Mouse (Mus musculus) embryonic facial prominence, embryonic 11.5 days (tissue): Measurements from ENCODE around the gene Ccni. TPM values are rescaled to one million over a fixed set of nuclear protein-coding genes. Genes with fewer than 3 reads are reported as not detected.

Experiments
- ATAC-seq: fragments of 200-750 bp; cut with Nextera tagmentation; replicated peaks from 2 replicates; pipeline ENCODE4 v1.8.0; 2017; ENCODE audit warnings: low read depth; ENCODE audit not compliant: insufficient number of reproducible peaks, low FRiP score, low TSS enrichment
- DNase-seq: peaks from one replicate; pipeline ENCODE4 v3.0.0-alpha.2; 2015; ENCODE audit warnings: low spot score
- H3K27ac ChIP-seq: fragments of 300-500 bp; sonication (generic); replicated peaks from 2 replicates; pipeline ENCODE4 v1.5.1; 2014; ENCODE audit warnings: mild to moderate bottlenecking, low read depth, low read length, control low read depth
- H3K27me3 ChIP-seq: fragments of 300-500 bp; sonication (generic); 2 replicates; pipeline ENCODE4 v1.6.1; 2014; ENCODE audit warnings: mild to moderate bottlenecking, low read length, moderate library complexity, mixed read lengths; ENCODE audit not compliant: control insufficient read depth, insufficient read depth
- H3K36me3 ChIP-seq: fragments of 300-500 bp; sonication (generic); replicated peaks from 2 replicates; pipeline ENCODE4 v1.6.1; 2014; ENCODE audit warnings: low read depth, mild to moderate bottlenecking, low read length, moderate library complexity, mixed read lengths; ENCODE audit not compliant: control insufficient read depth, insufficient read depth
- H3K4me1 ChIP-seq: fragments of 300-500 bp; sonication (generic); 2 replicates; pipeline ENCODE4 v1.6.1; 2014; ENCODE audit warnings: low read length, mixed read lengths; ENCODE audit not compliant: control insufficient read depth, insufficient read depth
- H3K4me2 ChIP-seq: fragments of 300-500 bp; sonication (generic); 2 replicates; pipeline ENCODE4 v1.6.1; 2014; ENCODE audit warnings: low read depth, mild to moderate bottlenecking, control low read depth, low read length, moderate library complexity
- H3K4me3 ChIP-seq: fragments of 300-500 bp; sonication (generic); 2 replicates; pipeline ENCODE4 v1.5.1; 2014; ENCODE audit warnings: low read depth, low read length, control low read depth
- H3K9ac ChIP-seq: fragments of 300-500 bp; sonication (generic); replicated peaks from 2 replicates; pipeline ENCODE4 v1.6.1; 2014; ENCODE audit warnings: mild to moderate bottlenecking, control low read depth, low read length
- H3K9me3 ChIP-seq: fragments of 300-500 bp; sonication (generic); replicated peaks from 2 replicates; pipeline ENCODE4 v1.6.1; 2016; ENCODE audit warnings: mild to moderate bottlenecking, low read length, inconsistent platforms, mixed read lengths; ENCODE audit not compliant: control insufficient read depth
- WGBS: fragments of 180-500 bp; shearing (Covaris S2); extraction: QIAGEN DNeasy Blood & Tissue Kit; methylation state at CpG from one replicate; pipeline ENCODE4 v1.1.7; 2014; 5-methylcytosine and 5-hydroxymethylcytosine counted together
- polyA plus RNA-seq: library from polyadenylated mRNA; unstranded; fragments of >200 nt; fragmentation: Nextera tagmentation; extraction: Ambion mirVana; gene quantifications from 2 replicates; pipeline ENCODE4 v1.2.1, GENCODE M21; 2014

The Ccni gene
- polyA plus RNA-seq, 1 experiment from 2014 or later = 167 TPM

DNA sequence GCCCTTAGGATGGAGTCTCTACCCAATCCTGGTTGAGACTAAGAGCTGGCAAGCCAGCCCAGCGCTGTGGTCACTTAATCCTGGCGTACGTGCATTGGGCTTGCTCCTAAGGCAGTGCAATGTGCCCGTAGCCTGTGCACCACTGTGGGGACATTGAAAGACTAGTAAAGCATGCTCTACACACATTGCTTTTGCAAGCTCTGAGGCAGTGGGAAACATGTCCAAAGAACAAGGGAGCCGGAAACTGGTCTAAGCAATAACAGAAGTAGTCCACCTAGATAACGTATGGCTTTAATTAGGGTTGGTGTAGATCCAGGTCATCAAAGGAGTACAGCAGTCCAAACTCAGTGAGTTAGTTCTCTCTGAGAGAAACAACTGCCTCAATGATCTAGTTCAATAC lies 37.6 kb downstream of the Ccni start:
- Histone ChIP-seq H3K27me3 (no peaks in the 10 kb centered on the region), H3K9ac (no peak overlapping the region), H3K36me3 (peaks cover 13% of the 10 kb centered on the region), H3K4me3 (no peak overlapping the region), H3K27ac (0 out of 2 replicates have a peak overlapping the region, but pooled peaks have one; percentile 41), H3K9me3 (no peaks in the 10 kb centered on the region), H3K4me2 (no peak overlapping the region), H3K4me1 (no peaks in the 10 kb centered on the region)
- DNase-seq (peak; percentile 68), ATAC-seq (0 out of 2 replicates have a peak, but pooled peaks have one; percentile 23)
- WGBS = 60% methylated on average over 6 of the region's 6 CpGs

DNA sequence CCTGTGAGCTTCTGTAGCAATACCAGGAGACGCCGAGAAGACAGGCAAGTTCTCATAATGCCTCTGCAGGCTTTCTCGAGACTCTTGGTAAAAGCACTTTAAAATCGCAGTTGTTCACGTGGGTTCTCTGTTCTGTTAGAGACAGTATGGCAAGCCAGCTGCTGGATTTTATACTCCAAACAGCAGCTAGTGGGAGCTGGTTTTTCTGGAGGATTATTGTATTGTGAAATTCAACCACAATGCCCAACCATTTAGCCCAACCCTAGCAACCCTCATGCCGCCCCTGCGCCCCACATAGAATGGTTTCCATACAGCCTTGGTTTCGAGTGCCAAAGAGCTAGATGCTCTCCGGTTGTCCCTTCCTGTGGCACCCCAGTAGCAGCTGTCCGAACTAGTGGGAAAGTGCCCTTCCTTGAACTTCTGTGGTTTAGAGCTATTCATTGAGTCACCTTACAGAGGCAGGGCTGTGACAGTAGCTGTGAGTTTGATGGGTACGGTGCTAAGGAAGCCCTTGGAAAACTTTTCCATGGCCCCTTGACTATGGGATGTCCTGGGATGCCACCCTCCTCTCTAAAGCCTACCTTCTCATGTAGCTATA lies 38.3 kb downstream of the Ccni start:
- Histone ChIP-seq H3K9me3 (no peaks in the 10 kb centered on the region), H3K27ac (0 out of 2 replicates have a peak overlapping the region, but pooled peaks have one; percentile 41), H3K36me3 (peaks cover 13% of the 10 kb centered on the region), H3K4me3 (no peak overlapping the region), H3K4me1 (no peaks in the 10 kb centered on the region), H3K27me3 (no peaks in the 10 kb centered on the region), H3K4me2 (no peak overlapping the region), H3K9ac (no peak overlapping the region)
- DNase-seq (no peak), ATAC-seq (no peak)
- WGBS = 92% methylated on average over 11 of the region's 11 CpGs

DNA sequence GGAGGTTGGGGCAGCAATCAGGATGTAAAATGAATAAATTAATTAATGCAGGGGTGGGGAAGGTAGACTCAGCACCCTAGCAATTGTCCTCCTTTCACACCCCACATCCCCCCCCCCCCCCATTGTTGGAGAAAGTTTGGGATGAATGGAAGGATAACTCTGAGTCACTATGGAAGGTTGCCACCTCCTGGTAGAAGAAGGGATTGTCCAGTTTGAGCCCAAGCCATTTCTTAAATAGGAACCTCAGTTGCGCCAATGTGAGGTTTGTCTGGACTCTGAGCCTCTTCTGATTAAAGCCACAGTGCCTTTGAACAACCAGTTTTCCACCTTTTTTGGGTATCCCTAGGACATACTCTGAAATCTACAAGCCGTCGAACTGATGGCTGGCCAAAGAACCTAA lies 42.8 kb downstream of the Ccni start:
- H3K4me3 ChIP-seq = no peak overlapping the region
- H3K4me1 ChIP-seq = no peaks in the 10 kb centered on the region
- H3K9ac ChIP-seq = no peak overlapping the region
- H3K27ac ChIP-seq = no peak overlapping the region
- ATAC-seq (no peak), DNase-seq (peak; percentile 78)
- no peaks in the 10 kb centered on the region for H3K27me3 ChIP-seq
- no peak overlapping the region for H3K4me2 ChIP-seq
- no peaks in the 10 kb centered on the region for H3K9me3 ChIP-seq
- peaks cover 12% of the 10 kb centered on the region for H3K36me3 ChIP-seq
- 89% methylated on average over 3 of the region's 3 CpGs for WGBS

DNA sequence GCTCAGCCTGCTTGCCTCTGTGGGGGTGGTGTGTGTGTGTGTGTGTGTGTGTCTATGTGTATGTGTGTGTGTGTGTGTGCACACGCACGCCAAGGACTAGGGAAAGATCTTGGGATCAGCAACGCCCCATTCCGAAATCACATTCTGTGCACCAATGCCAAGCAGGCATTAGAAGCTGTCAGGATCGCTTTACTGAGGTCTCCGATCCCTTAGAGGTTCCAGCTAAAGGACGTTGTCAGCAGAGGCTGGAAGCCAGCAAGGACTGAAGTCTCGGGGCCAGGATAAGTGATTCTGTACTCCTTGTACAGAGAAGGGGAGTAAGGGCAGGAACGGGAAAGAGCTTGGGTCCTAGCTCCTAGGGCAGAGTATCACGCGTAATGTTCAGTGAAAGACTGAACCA lies 51.9 kb downstream of the Ccni start:
- H3K4me3 ChIP-seq = no peak overlapping the region
- no peak for DNase-seq
- H3K4me2 ChIP-seq = no peak overlapping the region
- H3K36me3 ChIP-seq = peaks cover 5% of the 10 kb centered on the region
- 90% methylated on average over 11 of the region's 11 CpGs for WGBS
- no peak for ATAC-seq
- no peaks in the 10 kb centered on the region for H3K9me3 ChIP-seq
- no peaks in the 10 kb centered on the region for H3K27me3 ChIP-seq
- no peak overlapping the region for H3K9ac ChIP-seq
- no peaks in the 10 kb centered on the region for H3K4me1 ChIP-seq
- no peak overlapping the region for H3K27ac ChIP-seq

DNA sequence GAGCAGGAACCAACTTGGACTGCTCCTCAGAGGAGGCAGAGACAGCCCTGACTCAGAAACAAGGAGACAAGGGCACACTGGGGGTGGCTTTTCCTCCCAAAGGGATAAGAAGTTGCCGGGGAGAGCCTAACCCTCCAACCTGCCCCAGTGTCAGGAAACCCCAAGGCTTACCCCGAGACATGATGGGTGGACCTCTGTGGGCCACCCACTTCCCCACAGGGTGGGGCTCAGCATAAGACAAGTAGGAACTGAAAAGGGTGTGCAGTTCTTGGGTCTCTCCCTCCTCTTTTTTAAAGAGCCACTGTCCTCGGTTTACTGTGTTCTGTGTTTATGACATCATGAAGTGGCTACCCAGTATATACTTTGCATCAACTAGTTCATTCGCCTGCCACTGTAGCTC lies 53.8 kb downstream of the Ccni start:
- Histone ChIP-seq H3K9me3 (no peaks in the 10 kb centered on the region), H3K36me3 (peaks cover 2% of the 10 kb centered on the region; the same call in 1 of the 2 replicates), H3K4me3 (no peak overlapping the region), H3K4me1 (no peaks in the 10 kb centered on the region), H3K4me2 (no peak overlapping the region), H3K9ac (no peak overlapping the region), H3K27ac (no peak overlapping the region), H3K27me3 (no peaks in the 10 kb centered on the region)
- ATAC-seq (0 out of 2 replicates have a peak, but pooled peaks have one; percentile 13), DNase-seq (no peak)
- WGBS = 81% methylated on average over 4 of the region's 4 CpGs

DNA sequence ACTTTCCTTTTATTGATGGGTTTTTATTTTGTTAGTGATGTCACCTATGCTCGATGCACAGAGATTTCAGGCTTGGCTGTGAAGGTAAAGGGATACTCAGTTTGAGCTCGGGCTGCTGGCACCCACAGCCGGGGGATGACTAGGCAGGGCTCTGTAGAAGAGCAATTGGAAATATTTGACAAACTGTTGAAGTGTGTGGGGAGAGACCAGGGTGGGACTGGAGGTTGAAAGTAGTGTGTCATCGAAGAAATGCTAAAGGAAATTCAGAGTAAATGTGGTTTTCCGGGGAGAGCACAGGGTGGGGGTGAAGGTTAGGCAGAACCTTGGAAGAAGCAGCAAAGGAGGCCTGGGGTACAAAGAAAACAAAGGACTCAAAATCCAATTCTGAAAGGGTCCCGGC lies 54.3 kb downstream of the Ccni start:
- Histone ChIP-seq H3K4me2 (no peak overlapping the region), H3K27ac (no peak overlapping the region), H3K9me3 (no peaks in the 10 kb centered on the region), H3K4me3 (no peak overlapping the region), H3K36me3 (peaks cover 2% of the 10 kb centered on the region; the same call in 1 of the 2 replicates), H3K4me1 (no peaks in the 10 kb centered on the region), H3K9ac (no peak overlapping the region), H3K27me3 (no peaks in the 10 kb centered on the region)
- ATAC-seq (no peak), DNase-seq (no peak)
- 68% methylated on average over 6 of the region's 6 CpGs for WGBS

DNA sequence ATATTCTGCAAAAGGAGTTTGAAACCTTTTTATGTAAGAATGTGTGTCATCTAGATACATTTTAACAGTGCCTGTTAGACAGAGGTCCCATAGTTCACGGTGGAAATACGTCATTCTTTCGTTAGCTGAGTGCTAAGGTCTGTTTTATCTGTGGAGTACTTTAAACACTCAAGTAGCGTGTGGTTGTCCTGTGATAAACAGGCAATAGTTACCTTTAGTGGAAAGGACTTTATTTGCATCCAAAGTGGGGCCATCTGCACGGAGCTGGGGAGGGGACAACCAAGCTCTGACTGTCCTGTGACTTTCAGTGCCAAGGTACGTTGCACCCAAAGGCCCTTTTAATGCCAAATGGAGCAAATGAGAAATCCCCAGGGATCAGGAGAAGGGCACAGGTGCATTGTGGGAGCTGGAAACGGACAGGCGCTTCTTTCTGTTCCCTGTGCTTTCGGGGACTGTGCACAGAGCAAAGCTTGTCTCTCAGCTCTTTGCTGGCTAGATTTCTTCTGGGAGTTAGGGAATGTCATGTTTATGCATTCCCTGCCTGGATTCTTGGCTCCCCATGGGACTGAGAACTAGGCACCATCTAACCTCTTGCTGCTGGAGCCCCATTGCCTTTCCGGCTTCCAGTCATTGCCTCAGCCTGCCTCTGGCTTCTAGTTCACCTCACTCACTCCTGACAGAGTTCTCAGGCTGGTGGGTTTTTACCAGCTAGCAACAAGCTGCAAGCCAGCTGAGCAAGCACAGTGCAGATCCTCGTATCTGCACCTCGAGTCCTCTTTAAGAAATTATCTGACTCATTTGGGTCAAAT lies 56.1 kb downstream of the Ccni start:
- WGBS = 75% methylated on average over 12 of the region's 12 CpGs
- peaks cover 2% of the 10 kb centered on the region; the same call in 1 of the 2 replicates for H3K36me3 ChIP-seq
- no peak overlapping the region for H3K9ac ChIP-seq
- no peak for ATAC-seq
- DNase-seq = no peak
- no peak overlapping the region for H3K4me2 ChIP-seq
- H3K27me3 ChIP-seq = no peaks in the 10 kb centered on the region
- H3K9me3 ChIP-seq = no peaks in the 10 kb centered on the region
- no peaks in the 10 kb centered on the region for H3K4me1 ChIP-seq
- H3K27ac ChIP-seq = no peak overlapping the region
- H3K4me3 ChIP-seq = no peak overlapping the region

DNA sequence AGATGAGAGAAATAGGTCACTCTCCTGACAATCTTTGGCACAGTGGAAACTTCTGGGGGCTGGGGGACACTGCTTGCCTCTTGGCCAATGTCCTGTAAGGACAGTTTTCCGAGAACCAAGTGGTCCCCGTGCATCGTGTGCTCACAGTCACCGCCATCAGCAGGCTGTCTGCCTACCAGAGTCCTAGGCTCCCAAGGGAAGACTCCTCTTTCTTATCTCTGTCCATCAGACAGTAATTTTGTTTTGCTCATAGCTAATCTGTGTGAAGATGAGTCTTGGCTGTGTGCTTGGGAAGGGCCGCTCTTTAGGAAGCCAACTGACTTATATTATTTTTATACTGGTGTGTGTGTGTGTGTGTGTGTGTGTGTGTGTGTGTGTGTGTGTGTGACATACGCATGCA lies 60.8 kb downstream of the Ccni start:
- Histone ChIP-seq H3K36me3 (0 out of 2 replicates have a peak, but pooled peaks cover 2% of the 10 kb centered on the region), H3K27ac (no peak overlapping the region), H3K9ac (no peak overlapping the region), H3K27me3 (no peaks in the 10 kb centered on the region), H3K4me2 (no peak overlapping the region), H3K9me3 (no peaks in the 10 kb centered on the region), H3K4me3 (no peak overlapping the region), H3K4me1 (no peaks in the 10 kb centered on the region)
- 89% methylated on average over 6 of the region's 6 CpGs for WGBS
- no peak for DNase-seq
- no peak for ATAC-seq
